Mouse (Mus musculus) MEL (cell line): ENCODE results near the gene Zfp280c.
A peak's percentile ranks its signal among the peaks of the same experiment; 100 is the strongest.

Experiments used
- CHD1 ChIP-seq: IDR thresholded peaks from 2 replicates; pipeline ENCODE4 v1.6.1; 2012; ENCODE audit warnings: low read depth, mild to moderate bottlenecking, inconsistent platforms, low read length, improper control_type of control experiment
- CTCF ChIP-seq, 3 experiments: IDR thresholded peaks in 2 of 3; conservative IDR thresholded peaks in 1 of 3; 2 replicates each; pipeline ENCODE4 v1.5.1; 2011 to 2012; ENCODE audit warnings: low read length in 3 of 3, low read depth in 2 of 3, mild to moderate bottlenecking in 2 of 3, improper control_type of control experiment in 1 of 3, inconsistent platforms in 1 of 3, mixed read lengths in 1 of 3, moderate library complexity in 1 of 3; ENCODE audit not compliant: control insufficient read depth in 1 of 3, insufficient read depth in 1 of 3, poor library complexity in 1 of 3, severe bottlenecking in 1 of 3
- EP300 ChIP-seq, 2 experiments: IDR thresholded peaks; 2 replicates each; pipeline ENCODE4 v1.6.1; 2011; ENCODE audit warnings: improper control_type of control experiment in 2 of 2, low read length in 2 of 2, low read depth in 1 of 2, mild to moderate bottlenecking in 1 of 2
- ETS1 ChIP-seq: IDR thresholded peaks from 2 replicates; pipeline ENCODE4 v1.6.1; 2012; ENCODE audit warnings: low read depth, mild to moderate bottlenecking, inconsistent platforms, low read length, improper control_type of control experiment, moderate library complexity
- NRF1 ChIP-seq: IDR thresholded peaks from 2 replicates; pipeline ENCODE4 v1.6.1; 2014; ENCODE audit warnings: low read depth, mild to moderate bottlenecking, inconsistent platforms, low read length, improper control_type of control experiment, moderate library complexity; ENCODE audit not compliant: poor library complexity, insufficient read depth, severe bottlenecking
- POLR2A ChIP-seq, 2 experiments: IDR thresholded peaks; 2 replicates each; pipeline ENCODE4 v1.6.1; 2011 to 2012; ENCODE audit warnings: low read length in 2 of 2, mild to moderate bottlenecking in 2 of 2, control low read depth in 1 of 2, improper control_type of control experiment in 1 of 2, low read depth in 1 of 2, moderate library complexity in 1 of 2; ENCODE audit not compliant: control insufficient read depth in 1 of 2, insufficient read depth in 1 of 2, poor library complexity in 1 of 2
- POLR2AphosphoS2 ChIP-seq: IDR thresholded peaks from 2 replicates; pipeline ENCODE4 v1.6.1; 2011; ENCODE audit warnings: low read length, improper control_type of control experiment
- ZKSCAN1 ChIP-seq: IDR thresholded peaks from 2 replicates; pipeline ENCODE4 v1.6.1; 2012; ENCODE audit warnings: low read depth, mild to moderate bottlenecking, inconsistent platforms, low read length, improper control_type of control experiment, moderate library complexity

DNA sequence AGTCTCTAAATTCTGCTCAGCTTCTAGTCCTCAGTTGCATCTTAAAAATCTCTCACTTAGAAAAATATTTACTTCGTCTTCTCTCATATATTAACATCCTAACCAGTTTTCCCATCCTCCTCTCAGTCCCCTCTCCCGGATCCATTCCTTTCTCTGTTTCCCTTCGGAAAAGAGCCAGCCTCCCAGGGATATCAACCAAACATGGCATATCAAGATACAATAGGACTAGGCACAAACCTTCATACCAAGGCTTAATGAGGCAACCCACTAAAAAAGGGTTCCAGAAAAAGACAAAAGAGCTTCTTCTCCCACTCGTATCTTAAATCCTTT, 28.7 kb upstream of the Zfp280c start:
- TF ChIP-seq ETS1 (peak; percentile 29; the same call in 1 of the 2 replicates), CTCF (IDR thresholded peaks at IDR 0.05 in 2 of 3, conservative IDR thresholded peaks at IDR 0.05 in 1 of 3; ENCODE audit: control insufficient read depth in 1 of 3, insufficient read depth in 1 of 3, low read depth in 2 of 3, low read length in 3 of 3, poor library complexity in 1 of 3, severe bottlenecking in 1 of 3) (no peak), POLR2A (IDR thresholded peaks at IDR 0.05; ENCODE audit: control insufficient read depth in 1 of 2, insufficient read depth in 1 of 2, low read depth in 1 of 2, low read length in 2 of 2, poor library complexity in 1 of 2) (no peak), EP300 (IDR thresholded peaks at IDR 0.05; ENCODE audit: low read depth in 1 of 2, low read length in 2 of 2) (peak in 1 of 2 experiments; percentile 24; a peak in 1 of 4 replicates), ZKSCAN1 (no peak), POLR2AphosphoS2 (no peak), NRF1 (no peak), CHD1 (no peak)
